Mouse (Mus musculus): ENCODE results near the gene Efna1. TPM values are rescaled to one million over a fixed set of nuclear protein-coding genes. Genes with fewer than 3 reads are reported as not detected.

Efna1 gene
- polyA plus RNA-seq, 1 experiment from 2014 or later, result 37.7 TPM

GRCm38 (mm10) chr3:89268916-89269315, 12.0 kb downstream of the Efna1 start:
- Histone ChIP-seq H3K9me3 (no peaks in the 10 kb centered on the region), H3K27me3 (ENCODE audit: insufficient read depth, poor library complexity, severe bottlenecking) (no peaks in the 10 kb centered on the region), H3K4me1 (peaks cover 55% of the 10 kb centered on the region), H3K36me3 (peaks cover 25% of the 10 kb centered on the region), H3K4me3 (peak overlapping the region; percentile 66; the same call in 1 of the 2 replicates), H3K27ac (peak overlapping the region; percentile 91; the same call in 1 of the 2 replicates)
- no peak for DNase-seq (ENCODE audit: low spot score)
- WGBS, result 49% methylated on average over 8 of the region's 8 CpGs

GRCm38 (mm10) chr3:89266439-89266893, 14.5 kb downstream of the Efna1 start:
- Histone ChIP-seq H3K27ac (peak overlapping the region; percentile 94), H3K36me3 (0 out of 2 replicates have a peak, but pooled peaks cover 6% of the 10 kb centered on the region), H3K4me3 (peak overlapping the region; percentile 85), H3K4me1 (peaks cover 55% of the 10 kb centered on the region), H3K9me3 (no peaks in the 10 kb centered on the region), H3K27me3 (ENCODE audit: insufficient read depth, poor library complexity, severe bottlenecking) (no peaks in the 10 kb centered on the region)
- WGBS, result under 1% methylated on average over 20 of the region's 20 CpGs
- peak; percentile 93 for DNase-seq (ENCODE audit: low spot score)

- no peaks in the 10 kb centered on the region for H3K9me3 ChIP-seq
- no peak overlapping the region; the same call in 1 of the 2 replicates for H3K27ac ChIP-seq
- no peak overlapping the region for H3K4me3 ChIP-seq
- peaks cover 19% of the 10 kb centered on the region for H3K4me1 ChIP-seq
- peaks cover 4% of the 10 kb centered on the region; the same call in 1 of the 2 replicates for H3K27me3 ChIP-seq (ENCODE audit: insufficient read depth, poor library complexity, severe bottlenecking)
- no peak for DNase-seq (ENCODE audit: low spot score)
- 51% methylated on average over 10 of the region's 10 CpGs for WGBS
- no peaks in the 10 kb centered on the region for H3K36me3 ChIP-seq
Measured at GRCm38 (mm10) chr3:89262417-89262816, 18.5 kb downstream of the Efna1 start.

GRCm38 (mm10) chr3:89260211-89260610, 20.7 kb downstream of the Efna1 start:
- WGBS, result 74% methylated on average over 3 of the region's 3 CpGs
- Histone ChIP-seq H3K9me3 (no peaks in the 10 kb centered on the region), H3K4me3 (no peak overlapping the region), H3K27me3 (ENCODE audit: insufficient read depth, poor library complexity, severe bottlenecking) (peaks cover 4% of the 10 kb centered on the region; the same call in 1 of the 2 replicates), H3K4me1 (0 out of 2 replicates have a peak, but pooled peaks cover 4% of the 10 kb centered on the region), H3K27ac (no peak overlapping the region), H3K36me3 (no peaks in the 10 kb centered on the region)
- DNase-seq (ENCODE audit: low spot score), result no peak

GRCm38 (mm10) chr3:89259076-89259475, 21.9 kb downstream of the Efna1 start, which contains the start of gene Dpm3:
TSS of gene Dpm3 (plus strand) at chr3:89259358.
- Histone ChIP-seq H3K27me3 (ENCODE audit: insufficient read depth, poor library complexity, severe bottlenecking) (peaks cover 4% of the 10 kb centered on the region; the same call in 1 of the 2 replicates), H3K4me3 (no peak within 1 kb of the TSS), H3K4me1 (0 out of 2 replicates have a peak, but pooled peaks cover 4% of the 10 kb centered on the region), H3K27ac (no peak within 1 kb of the TSS), H3K9me3 (no peaks in the 10 kb centered on the region), H3K36me3 (no peaks in the 10 kb centered on the region)
- no peak for DNase-seq (ENCODE audit: low spot score)
- 44% methylated on average over 7 of the region's 7 CpGs for WGBS

GRCm38 (mm10) chr3:89256177-89256576, 24.8 kb downstream of the Efna1 start:
- Histone ChIP-seq H3K4me3 (no peak overlapping the region), H3K27ac (no peak overlapping the region), H3K4me1 (peaks cover 14% of the 10 kb centered on the region), H3K27me3 (ENCODE audit: insufficient read depth, poor library complexity, severe bottlenecking) (peaks cover 15% of the 10 kb centered on the region), H3K9me3 (no peaks in the 10 kb centered on the region), H3K36me3 (no peaks in the 10 kb centered on the region)
- 61% methylated on average over 5 of the region's 5 CpGs for WGBS
- no peak for DNase-seq (ENCODE audit: low spot score)

- WGBS, result 81% methylated on average over 5 of the region's 5 CpGs
- Histone ChIP-seq H3K9me3 (no peaks in the 10 kb centered on the region), H3K4me1 (peaks cover 26% of the 10 kb centered on the region), H3K4me3 (no peak overlapping the region), H3K27me3 (ENCODE audit: insufficient read depth, poor library complexity, severe bottlenecking) (peaks cover 15% of the 10 kb centered on the region), H3K27ac (no peak overlapping the region), H3K36me3 (no peaks in the 10 kb centered on the region)
- no peak for DNase-seq (ENCODE audit: low spot score)
Measured at GRCm38 (mm10) chr3:89254994-89255393, 25.9 kb downstream of the Efna1 start.

- H3K27me3 ChIP-seq (ENCODE audit: insufficient read depth, poor library complexity, severe bottlenecking), result peaks cover 11% of the 10 kb centered on the region
- H3K36me3 ChIP-seq, result peaks cover 24% of the 10 kb centered on the region
- H3K4me3 ChIP-seq, result peak overlapping the region; percentile 46
- 5% methylated on average over 17 of the region's 17 CpGs for whole genome bisulfite sequencing
- peak overlapping the region; percentile 76 for H3K27ac ChIP-seq
- H3K9me3 ChIP-seq, result no peaks in the 10 kb centered on the region
- DNase-seq (ENCODE audit: low spot score), result no peak
- peaks cover 41% of the 10 kb centered on the region for H3K4me1 ChIP-seq
Measured at GRCm38 (mm10) chr3:89251365-89251895, 29.5 kb downstream of the Efna1 start.

GRCm38 (mm10) chr3:89250435-89251040, 30.4 kb downstream of the Efna1 start:
- Histone ChIP-seq H3K4me3 (no peak overlapping the region), H3K36me3 (peaks cover 24% of the 10 kb centered on the region), H3K27ac (peak overlapping the region; percentile 29), H3K9me3 (no peaks in the 10 kb centered on the region), H3K4me1 (peaks cover 47% of the 10 kb centered on the region), H3K27me3 (ENCODE audit: insufficient read depth, poor library complexity, severe bottlenecking) (peaks cover 13% of the 10 kb centered on the region)
- no peak for DNase-seq (ENCODE audit: low spot score)
- 13% methylated on average over 7 of the region's 7 CpGs for WGBS

- no peak for DNase-seq (ENCODE audit: low spot score)
- H3K9me3 ChIP-seq, result no peaks in the 10 kb centered on the region
- H3K4me1 ChIP-seq, result peaks cover 69% of the 10 kb centered on the region
- H3K27me3 ChIP-seq (ENCODE audit: insufficient read depth, poor library complexity, severe bottlenecking), result peaks cover 37% of the 10 kb centered on the region
- 0 out of 2 replicates have a peak overlapping the region, but pooled peaks have one; percentile 92 for H3K27ac ChIP-seq
- peak overlapping the region; percentile 77 for H3K4me3 ChIP-seq
- H3K36me3 ChIP-seq, result peaks cover 24% of the 10 kb centered on the region
- WGBS, result 81% methylated on average over 4 of the region's 4 CpGs
Measured at GRCm38 (mm10) chr3:89247466-89247865, 33.5 kb downstream of the Efna1 start.

- WGBS, result under 1% methylated on average over 42 of the region's 42 CpGs
- peaks cover 24% of the 10 kb centered on the region for H3K36me3 ChIP-seq
- peaks cover 28% of the 10 kb centered on the region for H3K27me3 ChIP-seq (ENCODE audit: insufficient read depth, poor library complexity, severe bottlenecking)
- no peaks in the 10 kb centered on the region for H3K9me3 ChIP-seq
- peaks cover 60% of the 10 kb centered on the region for H3K4me1 ChIP-seq
- H3K27ac ChIP-seq, result peak within 1 kb of the TSS; percentile 92
- H3K4me3 ChIP-seq, result peak within 1 kb of the TSS; percentile 77
- peak; percentile 97 for DNase-seq (ENCODE audit: low spot score)
Measured at GRCm38 (mm10) chr3:89246261-89247100, 34.5 kb downstream of the Efna1 start, which contains the start of gene Trim46. TSS of gene Trim46 (minus strand) at chr3:89246309.

- Histone ChIP-seq H3K27ac (peak within 1 kb of the TSS; percentile 92), H3K4me3 (peak within 1 kb of the TSS; percentile 77), H3K27me3 (ENCODE audit: insufficient read depth, poor library complexity, severe bottlenecking) (peaks cover 26% of the 10 kb centered on the region), H3K36me3 (peaks cover 24% of the 10 kb centered on the region), H3K4me1 (peaks cover 52% of the 10 kb centered on the region), H3K9me3 (no peaks in the 10 kb centered on the region)
- WGBS, result 5% methylated on average over 20 of the region's 20 CpGs
- DNase-seq (ENCODE audit: low spot score), result no peak
Measured at GRCm38 (mm10) chr3:89245688-89246171, 35.2 kb downstream of the Efna1 start, which contains the start of gene Krtcap2. TSS of gene Krtcap2 (plus strand) at chr3:89245966.

Measured in heart, embryonic 10.5 days (tissue).